Mouse (Mus musculus): ENCODE measurements around the gene Tmem236. TPM values are rescaled to one million over a fixed set of nuclear protein-coding genes. Genes with fewer than 3 reads are reported as not detected.

The Tmem236 gene
- polyA plus RNA-seq, 1 experiment from 2014 or later = 0.18 TPM

- no peak overlapping the region for H3K4me2 ChIP-seq (ENCODE audit: low read depth, low read length)
- no peaks in the 10 kb centered on the region for H3K27me3 ChIP-seq (ENCODE audit: control insufficient read depth, insufficient read depth, low read depth, low read length)
- 0 out of 2 replicates have a peak overlapping the region, but pooled peaks have one; percentile 7 for H3K4me3 ChIP-seq (ENCODE audit: low read depth, low read length)
- H3K4me1 ChIP-seq (ENCODE audit: control insufficient read depth, low read depth, low read length) = no peaks in the 10 kb centered on the region
- H3K9me3 ChIP-seq (replicated peaks; ENCODE audit: control insufficient read depth, low read length) = no peaks in the 10 kb centered on the region
- 56% methylated on average over 14 of the region's 14 CpGs for WGBS (ENCODE audit: insufficient replicate concordance)
- H3K9ac ChIP-seq (ENCODE audit: low read depth, low read length) = no peak overlapping the region
- ATAC-seq (ENCODE audit: low read depth) = no peak; the same call in 1 of the 2 replicates
- H3K36me3 ChIP-seq (ENCODE audit: control insufficient read depth, insufficient read depth) = no peaks in the 10 kb centered on the region
- H3K27ac ChIP-seq (ENCODE audit: low read length) = no peak overlapping the region
These were observed 55.7 kb downstream of the Tmem236 start for GRCm38 (mm10) chr2:14229979-14230378.

GRCm38 (mm10) chr2:14232897-14233296 is 58.6 kb downstream of the Tmem236 start:
- Histone ChIP-seq H3K9ac (ENCODE audit: low read depth, low read length) (no peak overlapping the region), H3K36me3 (ENCODE audit: control insufficient read depth, insufficient read depth) (no peaks in the 10 kb centered on the region), H3K27ac (ENCODE audit: low read length) (no peak overlapping the region), H3K4me3 (ENCODE audit: low read depth, low read length) (no peak overlapping the region), H3K9me3 (replicated peaks; ENCODE audit: control insufficient read depth, low read length) (no peaks in the 10 kb centered on the region), H3K27me3 (ENCODE audit: control insufficient read depth, insufficient read depth, low read depth, low read length) (no peaks in the 10 kb centered on the region), H3K4me1 (ENCODE audit: control insufficient read depth, low read depth, low read length) (no peaks in the 10 kb centered on the region), H3K4me2 (ENCODE audit: low read depth, low read length) (no peak overlapping the region)
- ATAC-seq (ENCODE audit: low read depth) = peak; percentile 52; the same call in 1 of the 2 replicates
- WGBS (ENCODE audit: insufficient replicate concordance) = 43% methylated on average over 1 of the region's 1 CpGs

- no peak for ATAC-seq (ENCODE audit: low read depth)
- Histone ChIP-seq H3K4me1 (ENCODE audit: control insufficient read depth, low read depth, low read length) (no peaks in the 10 kb centered on the region), H3K27ac (ENCODE audit: low read length) (no peak overlapping the region), H3K4me2 (ENCODE audit: low read depth, low read length) (no peak overlapping the region), H3K9ac (ENCODE audit: low read depth, low read length) (no peak overlapping the region), H3K9me3 (replicated peaks; ENCODE audit: control insufficient read depth, low read length) (no peaks in the 10 kb centered on the region), H3K27me3 (ENCODE audit: control insufficient read depth, insufficient read depth, low read depth, low read length) (no peaks in the 10 kb centered on the region), H3K4me3 (ENCODE audit: low read depth, low read length) (no peak overlapping the region), H3K36me3 (ENCODE audit: control insufficient read depth, insufficient read depth) (no peaks in the 10 kb centered on the region)
- WGBS (ENCODE audit: insufficient replicate concordance) = 54% methylated on average over 2 of the region's 2 CpGs
These were observed 59.7 kb downstream of the Tmem236 start for GRCm38 (mm10) chr2:14233983-14234382.

- H3K4me3 ChIP-seq (ENCODE audit: low read depth, low read length) = no peak overlapping the region
- no peaks in the 10 kb centered on the region for H3K27me3 ChIP-seq (ENCODE audit: control insufficient read depth, insufficient read depth, low read depth, low read length)
- no peaks in the 10 kb centered on the region for H3K9me3 ChIP-seq (replicated peaks; ENCODE audit: control insufficient read depth, low read length)
- no peak overlapping the region for H3K27ac ChIP-seq (ENCODE audit: low read length)
- no peaks in the 10 kb centered on the region for H3K4me1 ChIP-seq (ENCODE audit: control insufficient read depth, low read depth, low read length)
- no peak overlapping the region for H3K9ac ChIP-seq (ENCODE audit: low read depth, low read length)
- no peak overlapping the region for H3K4me2 ChIP-seq (ENCODE audit: low read depth, low read length)
- ATAC-seq (ENCODE audit: low read depth) = 0 out of 2 replicates have a peak, but pooled peaks have one; percentile 37
- 42% methylated on average over 5 of the region's 5 CpGs for WGBS (ENCODE audit: insufficient replicate concordance)
- H3K36me3 ChIP-seq (ENCODE audit: control insufficient read depth, insufficient read depth) = no peaks in the 10 kb centered on the region
These were observed 61.0 kb downstream of the Tmem236 start for GRCm38 (mm10) chr2:14235319-14235718.

GRCm38 (mm10) chr2:14236920-14237319 is 62.6 kb downstream of the Tmem236 start:
- no peak overlapping the region for H3K27ac ChIP-seq (ENCODE audit: low read length)
- no peak overlapping the region for H3K9ac ChIP-seq (ENCODE audit: low read depth, low read length)
- no peaks in the 10 kb centered on the region for H3K27me3 ChIP-seq (ENCODE audit: control insufficient read depth, insufficient read depth, low read depth, low read length)
- no peaks in the 10 kb centered on the region for H3K4me1 ChIP-seq (ENCODE audit: control insufficient read depth, low read depth, low read length)
- H3K4me2 ChIP-seq (ENCODE audit: low read depth, low read length) = no peak overlapping the region
- H3K4me3 ChIP-seq (ENCODE audit: low read depth, low read length) = no peak overlapping the region
- 68% methylated on average over 4 of the region's 4 CpGs for WGBS (ENCODE audit: insufficient replicate concordance)
- no peaks in the 10 kb centered on the region for H3K9me3 ChIP-seq (replicated peaks; ENCODE audit: control insufficient read depth, low read length)
- no peak for ATAC-seq (ENCODE audit: low read depth)
- no peaks in the 10 kb centered on the region for H3K36me3 ChIP-seq (ENCODE audit: control insufficient read depth, insufficient read depth)

- no peak for ATAC-seq (ENCODE audit: low read depth)
- H3K27ac ChIP-seq (ENCODE audit: low read length) = no peak overlapping the region
- H3K4me3 ChIP-seq (ENCODE audit: low read depth, low read length) = no peak overlapping the region
- WGBS (ENCODE audit: insufficient replicate concordance) = 59% methylated on average over 4 of the region's 4 CpGs
- H3K9me3 ChIP-seq (replicated peaks; ENCODE audit: control insufficient read depth, low read length) = no peaks in the 10 kb centered on the region
- H3K27me3 ChIP-seq (ENCODE audit: control insufficient read depth, insufficient read depth, low read depth, low read length) = no peaks in the 10 kb centered on the region
- no peak overlapping the region for H3K9ac ChIP-seq (ENCODE audit: low read depth, low read length)
- H3K4me1 ChIP-seq (ENCODE audit: control insufficient read depth, low read depth, low read length) = no peaks in the 10 kb centered on the region
- no peaks in the 10 kb centered on the region for H3K36me3 ChIP-seq (ENCODE audit: control insufficient read depth, insufficient read depth)
- no peak overlapping the region for H3K4me2 ChIP-seq (ENCODE audit: low read depth, low read length)
These were observed 63.4 kb downstream of the Tmem236 start for GRCm38 (mm10) chr2:14237723-14238122.

- no peak overlapping the region for H3K9ac ChIP-seq (ENCODE audit: low read depth, low read length)
- H3K36me3 ChIP-seq (ENCODE audit: control insufficient read depth, insufficient read depth) = no peaks in the 10 kb centered on the region
- ATAC-seq (ENCODE audit: low read depth) = peak; percentile 16; the same call in 1 of the 2 replicates
- no peaks in the 10 kb centered on the region for H3K9me3 ChIP-seq (replicated peaks; ENCODE audit: control insufficient read depth, low read length)
- no peaks in the 10 kb centered on the region for H3K4me1 ChIP-seq (ENCODE audit: control insufficient read depth, low read depth, low read length)
- WGBS (ENCODE audit: insufficient replicate concordance) = 52% methylated on average over 5 of the region's 5 CpGs
- H3K4me2 ChIP-seq (ENCODE audit: low read depth, low read length) = no peak overlapping the region
- H3K4me3 ChIP-seq (ENCODE audit: low read depth, low read length) = no peak overlapping the region
- H3K27ac ChIP-seq (ENCODE audit: low read length) = no peak overlapping the region
- H3K27me3 ChIP-seq (ENCODE audit: control insufficient read depth, insufficient read depth, low read depth, low read length) = no peaks in the 10 kb centered on the region
These were observed 64.8 kb downstream of the Tmem236 start for GRCm38 (mm10) chr2:14239151-14239550.

GRCm38 (mm10) chr2:14244157-14244556 is 69.8 kb downstream of the Tmem236 start:
- H3K27me3 ChIP-seq (ENCODE audit: control insufficient read depth, insufficient read depth, low read depth, low read length) = no peaks in the 10 kb centered on the region
- H3K4me3 ChIP-seq (ENCODE audit: low read depth, low read length) = no peak overlapping the region
- H3K4me1 ChIP-seq (ENCODE audit: control insufficient read depth, low read depth, low read length) = no peaks in the 10 kb centered on the region
- H3K9ac ChIP-seq (ENCODE audit: low read depth, low read length) = no peak overlapping the region
- 0 out of 2 replicates have a peak overlapping the region, but pooled peaks have one; percentile 9 for H3K4me2 ChIP-seq (ENCODE audit: low read depth, low read length)
- WGBS (ENCODE audit: insufficient replicate concordance) = 69% methylated on average over 5 of the region's 5 CpGs
- H3K27ac ChIP-seq (ENCODE audit: low read length) = no peak overlapping the region
- no peak for ATAC-seq (ENCODE audit: low read depth)
- H3K36me3 ChIP-seq (ENCODE audit: control insufficient read depth, insufficient read depth) = no peaks in the 10 kb centered on the region
- no peaks in the 10 kb centered on the region for H3K9me3 ChIP-seq (replicated peaks; ENCODE audit: control insufficient read depth, low read length)

GRCm38 (mm10) chr2:14244668-14245067 is 70.3 kb downstream of the Tmem236 start:
- Histone ChIP-seq H3K4me1 (ENCODE audit: control insufficient read depth, low read depth, low read length) (no peaks in the 10 kb centered on the region), H3K36me3 (ENCODE audit: control insufficient read depth, insufficient read depth) (no peaks in the 10 kb centered on the region), H3K9me3 (replicated peaks; ENCODE audit: control insufficient read depth, low read length) (no peaks in the 10 kb centered on the region), H3K4me3 (ENCODE audit: low read depth, low read length) (no peak overlapping the region), H3K9ac (ENCODE audit: low read depth, low read length) (no peak overlapping the region), H3K27me3 (ENCODE audit: control insufficient read depth, insufficient read depth, low read depth, low read length) (no peaks in the 10 kb centered on the region), H3K4me2 (ENCODE audit: low read depth, low read length) (0 out of 2 replicates have a peak overlapping the region, but pooled peaks have one; percentile 9), H3K27ac (ENCODE audit: low read length) (no peak overlapping the region)
- ATAC-seq (ENCODE audit: low read depth) = no peak
- WGBS (ENCODE audit: insufficient replicate concordance) = 29% methylated on average over 2 of the region's 2 CpGs

Data from liver, embryonic 16.5 days (tissue).